Mouse (Mus musculus) midbrain, embryonic 14.5 days (tissue): ENCODE measurements around the gene Rtl6. TPM values are rescaled to one million over a fixed set of nuclear protein-coding genes. Genes with fewer than 3 reads are reported as not detected.
A peak's percentile ranks its signal among the peaks of the same experiment; 100 is the strongest.

Source experiments
- ATAC-seq: fragments of 200-750 bp; cut with Nextera tagmentation; 2 replicates; pipeline ENCODE4 v1.8.0; 2017; ENCODE audit warnings: moderate number of reproducible peaks, moderate library complexity; ENCODE audit not compliant: low FRiP score, low TSS enrichment
- DNase-seq: peaks from one replicate; pipeline ENCODE4 v3.0.0-alpha.2; 2015
- H3K27ac ChIP-seq: fragments of 300-500 bp; sonication (generic); replicated peaks from 2 replicates; pipeline ENCODE4 v1.5.1; 2014; ENCODE audit warnings: mild to moderate bottlenecking, low read depth, low read length, moderate library complexity
- H3K27me3 ChIP-seq: fragments of 300-500 bp; sonication (generic); 2 replicates; pipeline ENCODE4 v1.6.1; 2014; ENCODE audit warnings: low read length, control low read depth, mixed read lengths; ENCODE audit not compliant: control insufficient read depth, insufficient read depth
- H3K36me3 ChIP-seq: fragments of 300-500 bp; sonication (generic); 2 replicates; pipeline ENCODE4 v1.6.1; 2014; ENCODE audit warnings: low read length, control low read depth; ENCODE audit not compliant: control insufficient read depth, insufficient read depth
- H3K4me1 ChIP-seq: fragments of 300-500 bp; sonication (generic); 2 replicates; pipeline ENCODE4 v1.6.1; 2014; ENCODE audit warnings: mild to moderate bottlenecking, antibody characterized with exemption, low read length, control low read depth; ENCODE audit not compliant: control insufficient read depth, insufficient read depth
- H3K4me2 ChIP-seq: fragments of 300-500 bp; sonication (generic); 2 replicates; pipeline ENCODE4 v1.6.1; 2014; ENCODE audit warnings: mild to moderate bottlenecking, low read length, moderate library complexity
- H3K4me3 ChIP-seq: fragments of 300-500 bp; sonication (generic); replicated peaks from 2 replicates; pipeline ENCODE4 v1.5.1; 2014; ENCODE audit warnings: low read depth, low read length
- H3K9ac ChIP-seq: fragments of 300-500 bp; sonication (generic); replicated peaks from 2 replicates; pipeline ENCODE4 v1.6.1; 2014; ENCODE audit warnings: mild to moderate bottlenecking, low read length, moderate library complexity
- H3K9me3 ChIP-seq: fragments of 300-500 bp; sonication (generic); 2 replicates; pipeline ENCODE4 v1.6.1; 2016; ENCODE audit warnings: low read length, control low read depth, mixed read lengths; ENCODE audit not compliant: control insufficient read depth
- WGBS: fragments of 180-500 bp; shearing (Covaris S2); extraction: QIAGEN DNeasy Blood & Tissue Kit; methylation state at CpG from one replicate; pipeline ENCODE4 v1.1.7; 2014; 5-methylcytosine and 5-hydroxymethylcytosine counted together
- polyA plus RNA-seq: library from polyadenylated mRNA; unstranded; fragments of >200 nt; fragmentation: Nextera tagmentation; extraction: Ambion mirVana; gene quantifications from 2 replicates; pipeline ENCODE4 v1.2.1, GENCODE M21; 2014

Rtl6 gene
- polyA plus RNA-seq, 1 experiment from 2014 or later: 41.2 TPM

- DNase-seq (no peak), ATAC-seq (no peak)
- no peak overlapping the region for H3K9ac ChIP-seq
- no peak overlapping the region for H3K4me3 ChIP-seq
- 86% methylated on average over 6 of the region's 6 CpGs for WGBS
- no peak overlapping the region for H3K27ac ChIP-seq
- H3K27me3 ChIP-seq: no peaks in the 10 kb centered on the region
- H3K36me3 ChIP-seq: peaks cover 8% of the 10 kb centered on the region
- no peak overlapping the region for H3K4me2 ChIP-seq
- peaks cover 6% of the 10 kb centered on the region for H3K4me1 ChIP-seq
- H3K9me3 ChIP-seq: no peaks in the 10 kb centered on the region
Observed at GRCm38 (mm10) chr15:84549291-84549797, 8.3 kb downstream of the Rtl6 start.

- Histone ChIP-seq H3K9ac (no peak overlapping the region), H3K9me3 (no peaks in the 10 kb centered on the region), H3K27me3 (no peaks in the 10 kb centered on the region), H3K4me1 (no peaks in the 10 kb centered on the region), H3K27ac (no peak overlapping the region), H3K4me2 (no peak overlapping the region), H3K36me3 (no peaks in the 10 kb centered on the region), H3K4me3 (no peak overlapping the region)
- ATAC-seq (no peak), DNase-seq (no peak)
- WGBS: 97% methylated on average over 3 of the region's 3 CpGs
Observed at GRCm38 (mm10) chr15:84546028-84546427, 11.6 kb downstream of the Rtl6 start.

GRCm38 (mm10) chr15:84541175-84541574 is 16.4 kb downstream of the Rtl6 start:
- Histone ChIP-seq H3K9me3 (no peaks in the 10 kb centered on the region), H3K4me2 (no peak overlapping the region), H3K36me3 (no peaks in the 10 kb centered on the region), H3K27me3 (no peaks in the 10 kb centered on the region), H3K4me3 (no peak overlapping the region), H3K9ac (no peak overlapping the region), H3K27ac (no peak overlapping the region), H3K4me1 (no peaks in the 10 kb centered on the region)
- ATAC-seq: no peak
- 68% methylated on average over 5 of the region's 5 CpGs for WGBS
- DNase-seq: no peak

DNA sequence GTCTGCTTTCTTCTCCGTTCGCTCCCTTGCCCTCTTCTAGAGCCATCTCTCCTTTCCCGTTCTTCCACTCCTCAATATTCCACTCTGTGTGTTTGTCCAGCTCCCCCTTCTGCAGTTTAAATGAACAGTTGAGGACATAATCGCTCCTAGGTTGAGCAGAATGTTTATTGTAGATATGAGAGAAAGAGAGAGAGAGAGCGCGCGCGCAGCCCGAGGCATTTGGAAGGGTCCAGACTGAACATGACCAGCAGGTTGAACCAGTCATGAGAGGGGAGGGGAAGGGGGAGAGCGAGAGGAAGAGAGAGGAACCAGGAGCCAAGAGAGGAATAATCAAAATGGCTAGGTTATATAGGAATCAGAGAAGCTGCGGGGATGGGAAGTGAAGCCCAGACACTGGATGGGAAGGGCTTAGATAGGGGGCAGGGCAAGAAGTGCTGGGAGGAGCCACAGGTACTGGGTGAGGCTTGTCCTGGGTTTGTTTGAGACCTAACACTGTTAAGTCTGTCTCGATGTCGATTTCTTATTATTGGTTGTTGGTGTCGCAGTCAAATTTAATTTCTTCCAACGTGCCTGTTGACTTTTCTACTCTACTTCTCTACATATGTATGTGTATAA is 18.5 kb downstream of the Rtl6 start:
- DNase-seq: no peak
- H3K27ac ChIP-seq: no peak overlapping the region
- H3K9me3 ChIP-seq: no peaks in the 10 kb centered on the region
- no peaks in the 10 kb centered on the region for H3K36me3 ChIP-seq
- H3K4me3 ChIP-seq: no peak overlapping the region
- H3K4me1 ChIP-seq: no peaks in the 10 kb centered on the region
- no peak overlapping the region for H3K9ac ChIP-seq
- ATAC-seq: no peak
- no peak overlapping the region for H3K4me2 ChIP-seq
- WGBS: 87% methylated on average over 15 of the region's 15 CpGs
- H3K27me3 ChIP-seq: no peaks in the 10 kb centered on the region

GRCm38 (mm10) chr15:84537117-84537516 is 20.5 kb downstream of the Rtl6 start:
- ATAC-seq (no peak), DNase-seq (no peak)
- H3K4me1 ChIP-seq: 0 out of 2 replicates have a peak, but pooled peaks cover 3% of the 10 kb centered on the region
- H3K27ac ChIP-seq: no peak overlapping the region
- no peak overlapping the region for H3K4me3 ChIP-seq
- no peaks in the 10 kb centered on the region for H3K27me3 ChIP-seq
- no peak overlapping the region for H3K4me2 ChIP-seq
- H3K9ac ChIP-seq: no peak overlapping the region
- no peaks in the 10 kb centered on the region for H3K9me3 ChIP-seq
- whole genome bisulfite sequencing: 92% methylated on average over 10 of the region's 10 CpGs
- no peaks in the 10 kb centered on the region for H3K36me3 ChIP-seq

- DNase-seq (no peak), ATAC-seq (no peak)
- 94% methylated on average over 9 of the region's 9 CpGs for WGBS
- no peak overlapping the region for H3K4me3 ChIP-seq
- H3K9me3 ChIP-seq: no peaks in the 10 kb centered on the region
- no peak overlapping the region for H3K27ac ChIP-seq
- no peaks in the 10 kb centered on the region for H3K27me3 ChIP-seq
- 0 out of 2 replicates have a peak, but pooled peaks cover 6% of the 10 kb centered on the region for H3K4me1 ChIP-seq
- no peaks in the 10 kb centered on the region for H3K36me3 ChIP-seq
- H3K9ac ChIP-seq: no peak overlapping the region
- H3K4me2 ChIP-seq: no peak overlapping the region
Observed at GRCm38 (mm10) chr15:84536611-84537010, 21.0 kb downstream of the Rtl6 start.

GRCm38 (mm10) chr15:84535953-84536352 is 21.7 kb downstream of the Rtl6 start:
- no peak for DNase-seq
- H3K36me3 ChIP-seq: no peaks in the 10 kb centered on the region
- no peak overlapping the region for H3K4me2 ChIP-seq
- ATAC-seq: no peak
- H3K9me3 ChIP-seq: no peaks in the 10 kb centered on the region
- H3K4me1 ChIP-seq: 0 out of 2 replicates have a peak, but pooled peaks cover 7% of the 10 kb centered on the region
- H3K4me3 ChIP-seq: no peak overlapping the region
- H3K9ac ChIP-seq: no peak overlapping the region
- no peaks in the 10 kb centered on the region for H3K27me3 ChIP-seq
- WGBS: 87% methylated on average over 2 of the region's 2 CpGs
- no peak overlapping the region for H3K27ac ChIP-seq

DNA sequence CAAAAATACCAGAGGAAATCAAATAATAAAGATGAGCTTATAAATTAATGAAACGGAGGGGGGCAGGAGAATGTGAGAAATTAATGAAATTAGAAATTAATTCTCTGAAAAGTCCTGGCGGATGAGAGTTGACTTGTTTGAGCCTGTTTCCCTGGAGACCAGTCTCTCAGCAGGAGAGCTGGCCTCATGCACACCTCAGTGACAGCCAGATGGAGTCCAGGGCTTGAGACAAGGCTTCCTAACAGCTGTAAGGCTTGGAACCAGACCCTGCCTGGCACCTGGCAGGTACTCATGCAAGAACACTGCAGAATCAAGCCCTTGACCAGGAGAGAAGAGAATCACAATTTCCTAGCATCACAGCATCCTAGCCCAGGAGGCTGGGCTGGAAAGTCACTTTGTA is 25.4 kb downstream of the Rtl6 start:
- 45% methylated on average over 2 of the region's 2 CpGs for WGBS
- Histone ChIP-seq H3K4me2 (no peak overlapping the region), H3K27ac (0 out of 2 replicates have a peak overlapping the region, but pooled peaks have one; percentile 37), H3K4me1 (peaks cover 13% of the 10 kb centered on the region; the same call in 1 of the 2 replicates), H3K9ac (no peak overlapping the region), H3K36me3 (no peaks in the 10 kb centered on the region), H3K4me3 (no peak overlapping the region), H3K9me3 (no peaks in the 10 kb centered on the region), H3K27me3 (no peaks in the 10 kb centered on the region)
- peak; percentile 61 for DNase-seq
- no peak for ATAC-seq

DNA sequence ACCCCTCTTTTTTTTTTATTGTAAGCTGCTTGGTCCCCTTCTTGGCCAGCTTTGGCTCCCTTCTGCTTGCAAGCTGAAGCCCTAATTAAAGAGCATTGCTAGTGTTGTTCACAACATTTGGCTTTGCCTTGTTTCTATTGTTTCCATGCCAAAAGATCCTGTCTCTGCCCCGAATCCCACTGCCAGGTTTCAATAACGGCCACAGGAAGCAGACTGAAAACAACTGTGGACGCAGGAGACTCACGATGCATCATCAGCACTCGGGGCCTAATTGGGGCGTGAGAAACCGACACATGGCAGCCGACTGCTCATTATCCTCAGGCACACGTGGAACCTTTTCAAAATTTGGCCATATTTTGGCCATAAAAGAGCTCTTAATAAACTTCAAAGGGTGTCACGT is 26.1 kb downstream of the Rtl6 start:
- DNase-seq (peak; percentile 59), ATAC-seq (no peak)
- Histone ChIP-seq H3K27ac (peak overlapping the region; percentile 0; the same call in 1 of the 2 replicates), H3K4me3 (no peak overlapping the region), H3K4me1 (peaks cover 20% of the 10 kb centered on the region), H3K27me3 (no peaks in the 10 kb centered on the region), H3K9me3 (no peaks in the 10 kb centered on the region), H3K36me3 (no peaks in the 10 kb centered on the region), H3K4me2 (no peak overlapping the region), H3K9ac (no peak overlapping the region)
- WGBS: 37% methylated on average over 10 of the region's 10 CpGs
